Mouse (Mus musculus): ENCODE measurements around the gene Tnr. TPM values are rescaled to one million over a fixed set of nuclear protein-coding genes. Genes with fewer than 3 reads are reported as not detected.
A peak's percentile ranks its signal among the peaks of the same experiment; 100 is the strongest.

The Tnr gene
- polyA plus RNA-seq, 1 experiment from 2014 or later = 0.49 TPM

DNA sequence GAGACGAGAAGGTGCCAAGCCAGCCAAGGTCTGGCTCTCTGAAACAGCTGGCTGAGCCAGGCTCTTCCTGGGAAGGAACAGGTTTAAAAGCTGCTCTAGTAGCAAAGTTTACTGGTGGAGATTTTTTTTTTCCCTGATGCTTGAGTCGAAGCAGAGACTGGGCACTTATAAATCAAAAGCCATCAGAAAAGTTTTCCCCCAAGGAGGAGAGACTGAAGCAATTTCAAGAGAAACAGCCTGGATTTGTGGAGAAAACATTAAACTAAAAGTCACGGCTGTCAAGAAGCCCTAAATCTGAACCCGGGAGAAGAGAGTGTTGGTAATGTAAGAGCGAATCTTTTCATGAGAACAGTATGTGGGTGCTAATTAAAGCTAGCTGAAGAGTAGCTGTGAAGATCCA lies 319.3 kb downstream of the Tnr start:
- no peak overlapping the region for H3K27ac ChIP-seq (ENCODE audit: low read depth, low read length)
- no peaks in the 10 kb centered on the region for H3K4me1 ChIP-seq (replicated peaks; ENCODE audit: control insufficient read depth, insufficient read depth, low read length)
- H3K9me3 ChIP-seq (ENCODE audit: control insufficient read depth, low read length) = no peaks in the 10 kb centered on the region
- DNase-seq (ENCODE audit: low spot score) (no peak), ATAC-seq (ENCODE audit: low FRiP score) (no peak)
- H3K27me3 ChIP-seq (ENCODE audit: control insufficient read depth, insufficient read depth, low read length) = no peaks in the 10 kb centered on the region
- no peak overlapping the region for H3K4me3 ChIP-seq (ENCODE audit: low read depth, low read length)
- no peaks in the 10 kb centered on the region for H3K36me3 ChIP-seq (ENCODE audit: control insufficient read depth, insufficient read depth, low read length)
- WGBS = 89% methylated on average over 5 of the region's 5 CpGs
- H3K9ac ChIP-seq (ENCODE audit: low read depth, low read length) = no peak overlapping the region
- no peak overlapping the region for H3K4me2 ChIP-seq (replicated peaks; ENCODE audit: low read depth, low read length)

DNA sequence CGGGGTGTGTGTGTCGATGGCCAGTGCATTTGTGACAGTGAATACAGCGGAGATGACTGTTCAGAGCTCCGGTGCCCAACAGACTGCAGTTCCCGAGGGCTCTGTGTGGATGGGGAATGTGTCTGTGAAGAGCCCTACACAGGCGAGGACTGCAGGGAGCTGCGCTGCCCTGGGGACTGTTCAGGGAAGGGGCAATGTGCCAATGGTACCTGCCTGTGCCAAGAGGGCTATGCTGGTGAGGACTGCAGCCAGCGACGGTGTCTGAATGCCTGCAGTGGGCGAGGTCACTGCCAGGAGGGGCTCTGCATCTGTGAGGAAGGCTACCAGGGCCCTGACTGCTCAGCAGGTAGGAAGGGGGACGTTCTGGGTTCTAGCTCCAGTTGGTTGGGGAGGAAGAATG lies 328.5 kb downstream of the Tnr start:
- Histone ChIP-seq H3K27ac (ENCODE audit: low read depth, low read length) (no peak overlapping the region), H3K9me3 (ENCODE audit: control insufficient read depth, low read length) (no peaks in the 10 kb centered on the region), H3K4me3 (ENCODE audit: low read depth, low read length) (no peak overlapping the region), H3K4me2 (replicated peaks; ENCODE audit: low read depth, low read length) (no peak overlapping the region), H3K36me3 (ENCODE audit: control insufficient read depth, insufficient read depth, low read length) (no peaks in the 10 kb centered on the region), H3K27me3 (ENCODE audit: control insufficient read depth, insufficient read depth, low read length) (no peaks in the 10 kb centered on the region), H3K9ac (ENCODE audit: low read depth, low read length) (no peak overlapping the region), H3K4me1 (replicated peaks; ENCODE audit: control insufficient read depth, insufficient read depth, low read length) (no peaks in the 10 kb centered on the region)
- DNase-seq (ENCODE audit: low spot score) (no peak), ATAC-seq (ENCODE audit: low FRiP score) (no peak)
- WGBS = 85% methylated on average over 11 of the region's 11 CpGs

DNA sequence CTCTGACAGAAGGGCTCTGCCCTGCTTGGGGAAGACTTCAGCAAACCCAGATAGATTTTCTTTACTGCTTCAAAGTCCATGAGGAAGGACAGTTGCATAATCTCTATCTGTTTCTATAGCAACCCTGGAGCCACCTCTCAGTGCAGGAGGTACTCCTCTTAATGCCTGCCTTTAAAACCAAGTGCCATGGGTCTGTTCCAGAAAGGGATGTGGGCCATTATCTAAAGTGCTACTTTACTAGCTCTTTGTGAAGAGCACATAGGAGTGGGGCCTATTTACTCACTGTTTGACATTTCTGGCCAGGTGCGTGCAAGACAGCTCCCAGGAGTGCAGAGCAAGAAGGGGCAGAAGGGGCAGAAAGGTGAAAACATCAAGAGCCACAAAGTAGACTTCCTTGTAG lies 330.7 kb downstream of the Tnr start:
- Histone ChIP-seq H3K27me3 (ENCODE audit: control insufficient read depth, insufficient read depth, low read length) (no peaks in the 10 kb centered on the region), H3K9me3 (ENCODE audit: control insufficient read depth, low read length) (no peaks in the 10 kb centered on the region), H3K4me1 (replicated peaks; ENCODE audit: control insufficient read depth, insufficient read depth, low read length) (no peaks in the 10 kb centered on the region), H3K9ac (ENCODE audit: low read depth, low read length) (no peak overlapping the region), H3K36me3 (ENCODE audit: control insufficient read depth, insufficient read depth, low read length) (no peaks in the 10 kb centered on the region), H3K4me2 (replicated peaks; ENCODE audit: low read depth, low read length) (no peak overlapping the region), H3K27ac (ENCODE audit: low read depth, low read length) (no peak overlapping the region), H3K4me3 (ENCODE audit: low read depth, low read length) (no peak overlapping the region)
- 93% methylated on average over 1 of the region's 1 CpGs for WGBS
- ATAC-seq (ENCODE audit: low FRiP score) (no peak), DNase-seq (ENCODE audit: low spot score) (no peak)

DNA sequence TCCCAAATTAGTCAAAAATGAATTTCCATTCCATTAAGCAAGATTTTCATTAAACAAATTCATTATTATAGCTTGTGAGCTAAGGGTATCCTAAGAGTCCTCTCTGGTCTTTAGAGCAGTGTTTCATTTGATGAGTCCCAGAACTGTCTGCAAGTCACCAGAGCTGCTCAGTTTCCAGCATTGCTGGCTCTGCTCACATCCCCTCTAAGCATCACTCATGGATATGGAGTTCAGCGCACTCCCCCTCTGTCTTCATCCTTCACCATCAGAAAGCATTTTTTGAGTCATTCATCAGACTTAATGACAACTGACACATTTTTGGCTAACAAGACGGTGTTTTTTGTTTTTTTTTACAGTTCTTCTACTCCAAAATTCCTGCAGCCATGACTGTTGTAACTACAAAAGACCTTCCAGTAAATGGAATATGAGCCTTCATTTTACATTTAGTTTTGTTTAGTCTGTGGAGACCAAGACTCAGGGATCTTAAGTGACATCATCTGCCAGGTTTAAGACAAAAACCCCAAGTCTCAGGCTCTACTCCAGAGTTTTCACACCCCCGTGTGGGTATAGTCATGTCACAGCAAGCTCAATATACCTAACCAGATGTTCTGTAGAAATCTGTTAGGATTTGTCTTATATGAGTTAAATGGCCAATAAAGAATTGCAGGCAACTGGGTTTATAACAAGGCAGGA lies 338.4 kb downstream of the Tnr start:
- no peak overlapping the region for H3K4me2 ChIP-seq (replicated peaks; ENCODE audit: low read depth, low read length)
- H3K9me3 ChIP-seq (ENCODE audit: control insufficient read depth, low read length) = no peaks in the 10 kb centered on the region
- no peak for ATAC-seq (ENCODE audit: low FRiP score)
- no peak overlapping the region for H3K4me3 ChIP-seq (ENCODE audit: low read depth, low read length)
- no peaks in the 10 kb centered on the region; the same call in 1 of the 2 replicates for H3K27me3 ChIP-seq (ENCODE audit: control insufficient read depth, insufficient read depth, low read length)
- no peak for DNase-seq (ENCODE audit: low spot score)
- WGBS = 74% methylated on average over 3 of the region's 3 CpGs
- no peaks in the 10 kb centered on the region for H3K36me3 ChIP-seq (ENCODE audit: control insufficient read depth, insufficient read depth, low read length)
- H3K4me1 ChIP-seq (replicated peaks; ENCODE audit: control insufficient read depth, insufficient read depth, low read length) = no peaks in the 10 kb centered on the region
- H3K9ac ChIP-seq (ENCODE audit: low read depth, low read length) = no peak overlapping the region
- H3K27ac ChIP-seq (ENCODE audit: low read depth, low read length) = no peak overlapping the region

DNA sequence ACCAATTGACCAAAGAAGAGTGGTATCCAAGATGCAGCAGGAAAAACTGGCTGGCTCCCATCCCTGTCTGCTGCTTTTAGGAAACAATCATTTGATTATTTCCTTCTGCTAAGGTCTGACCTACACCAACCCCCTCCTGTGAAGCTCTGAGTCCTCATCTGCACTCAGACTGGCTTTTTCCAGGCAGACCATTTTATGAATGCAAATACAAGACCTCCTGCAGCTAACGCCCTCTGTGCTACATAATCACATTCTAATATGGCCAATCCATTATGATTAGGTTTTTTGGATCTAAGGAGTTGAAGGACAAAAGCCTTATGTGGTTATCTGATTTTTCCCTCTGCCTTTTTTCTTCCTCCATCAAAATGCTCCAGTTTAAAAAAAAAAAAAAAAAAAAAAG lies 342.1 kb downstream of the Tnr start:
- Histone ChIP-seq H3K27ac (ENCODE audit: low read depth, low read length) (no peak overlapping the region), H3K4me3 (ENCODE audit: low read depth, low read length) (no peak overlapping the region), H3K4me2 (replicated peaks; ENCODE audit: low read depth, low read length) (no peak overlapping the region), H3K9ac (ENCODE audit: low read depth, low read length) (no peak overlapping the region), H3K27me3 (ENCODE audit: control insufficient read depth, insufficient read depth, low read length) (no peaks in the 10 kb centered on the region; the same call in 1 of the 2 replicates), H3K36me3 (ENCODE audit: control insufficient read depth, insufficient read depth, low read length) (no peaks in the 10 kb centered on the region), H3K4me1 (replicated peaks; ENCODE audit: control insufficient read depth, insufficient read depth, low read length) (no peaks in the 10 kb centered on the region), H3K9me3 (ENCODE audit: control insufficient read depth, low read length) (no peaks in the 10 kb centered on the region)
- WGBS = 43% methylated on average over 1 of the region's 1 CpGs
- peak; percentile 23 for DNase-seq (ENCODE audit: low spot score)
- ATAC-seq (ENCODE audit: low FRiP score) = no peak

DNA sequence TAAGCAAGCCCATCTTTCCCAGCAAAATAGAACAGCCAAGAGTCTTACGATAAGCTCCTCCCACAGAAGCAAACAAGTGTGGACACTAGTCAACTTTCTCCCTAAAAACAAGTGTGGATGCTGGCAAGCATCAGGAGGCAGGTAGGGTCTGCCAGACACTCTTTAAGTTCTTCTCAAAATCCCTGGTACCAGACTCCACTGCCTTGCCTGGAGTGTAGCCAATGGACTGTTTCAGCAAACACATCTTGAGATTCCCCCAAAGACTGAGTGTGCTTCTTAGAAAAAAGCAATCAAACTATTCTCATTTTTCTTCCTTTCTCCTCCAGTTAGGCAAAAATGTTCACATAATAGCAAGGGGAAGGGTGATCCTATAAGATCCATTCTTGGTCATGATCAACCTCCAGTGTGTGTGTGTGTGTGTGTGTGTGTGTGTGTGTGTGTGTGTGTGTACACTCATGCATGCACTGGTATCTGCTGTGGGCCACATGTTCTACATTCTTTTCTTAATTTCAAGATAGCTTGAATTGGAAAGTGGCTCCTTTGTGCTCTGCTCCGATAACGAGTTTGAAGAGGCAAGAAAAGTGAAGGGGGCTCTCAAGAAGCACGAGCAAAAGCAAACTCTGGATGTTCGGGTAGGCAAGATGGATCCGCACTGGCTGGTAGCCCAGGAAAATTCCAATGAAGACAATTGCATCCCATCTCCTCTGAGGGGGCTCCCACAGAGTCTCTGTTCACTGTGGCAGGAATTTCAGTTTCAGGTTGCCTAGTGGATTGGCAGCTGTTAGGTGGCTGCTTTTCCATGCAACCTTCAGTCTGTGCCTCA lies 346.3 kb downstream of the Tnr start:
- no peak overlapping the region for H3K4me2 ChIP-seq (replicated peaks; ENCODE audit: low read depth, low read length)
- WGBS = 88% methylated on average over 6 of the region's 6 CpGs
- no peak for DNase-seq (ENCODE audit: low spot score)
- H3K4me3 ChIP-seq (ENCODE audit: low read depth, low read length) = no peak overlapping the region
- H3K27me3 ChIP-seq (ENCODE audit: control insufficient read depth, insufficient read depth, low read length) = no peaks in the 10 kb centered on the region
- no peaks in the 10 kb centered on the region for H3K4me1 ChIP-seq (replicated peaks; ENCODE audit: control insufficient read depth, insufficient read depth, low read length)
- no peaks in the 10 kb centered on the region for H3K36me3 ChIP-seq (ENCODE audit: control insufficient read depth, insufficient read depth, low read length)
- H3K27ac ChIP-seq (ENCODE audit: low read depth, low read length) = no peak overlapping the region
- ATAC-seq (ENCODE audit: low FRiP score) = no peak
- no peaks in the 10 kb centered on the region for H3K9me3 ChIP-seq (ENCODE audit: control insufficient read depth, low read length)
- H3K9ac ChIP-seq (ENCODE audit: low read depth, low read length) = no peak overlapping the region

DNA sequence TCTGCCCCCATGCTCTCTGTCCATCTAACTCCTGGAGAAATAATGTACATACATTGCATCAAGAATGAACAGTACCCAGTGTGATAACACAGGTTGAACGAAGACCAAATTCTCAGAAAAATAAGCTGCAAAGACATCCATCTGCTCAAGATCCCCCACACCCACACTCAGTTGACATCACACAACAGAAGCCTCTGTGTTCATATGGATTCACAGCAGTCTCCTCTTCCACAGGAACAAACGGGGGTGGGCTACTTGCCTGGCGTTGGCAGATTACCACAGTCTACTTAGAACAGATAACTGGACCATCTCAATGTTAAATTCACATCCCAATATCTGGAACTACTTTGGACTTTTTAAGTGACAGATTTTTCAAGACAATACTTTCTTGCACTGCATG lies 349.3 kb downstream of the Tnr start:
- Histone ChIP-seq H3K9ac (ENCODE audit: low read depth, low read length) (no peak overlapping the region), H3K4me1 (replicated peaks; ENCODE audit: control insufficient read depth, insufficient read depth, low read length) (no peaks in the 10 kb centered on the region), H3K9me3 (ENCODE audit: control insufficient read depth, low read length) (no peaks in the 10 kb centered on the region), H3K4me2 (replicated peaks; ENCODE audit: low read depth, low read length) (no peak overlapping the region), H3K4me3 (ENCODE audit: low read depth, low read length) (no peak overlapping the region), H3K36me3 (ENCODE audit: control insufficient read depth, insufficient read depth, low read length) (no peaks in the 10 kb centered on the region), H3K27ac (ENCODE audit: low read depth, low read length) (no peak overlapping the region), H3K27me3 (ENCODE audit: control insufficient read depth, insufficient read depth, low read length) (no peaks in the 10 kb centered on the region)
- DNase-seq (ENCODE audit: low spot score) (no peak), ATAC-seq (ENCODE audit: low FRiP score) (no peak)
- 84% methylated on average over 3 of the region's 3 CpGs for WGBS

DNA sequence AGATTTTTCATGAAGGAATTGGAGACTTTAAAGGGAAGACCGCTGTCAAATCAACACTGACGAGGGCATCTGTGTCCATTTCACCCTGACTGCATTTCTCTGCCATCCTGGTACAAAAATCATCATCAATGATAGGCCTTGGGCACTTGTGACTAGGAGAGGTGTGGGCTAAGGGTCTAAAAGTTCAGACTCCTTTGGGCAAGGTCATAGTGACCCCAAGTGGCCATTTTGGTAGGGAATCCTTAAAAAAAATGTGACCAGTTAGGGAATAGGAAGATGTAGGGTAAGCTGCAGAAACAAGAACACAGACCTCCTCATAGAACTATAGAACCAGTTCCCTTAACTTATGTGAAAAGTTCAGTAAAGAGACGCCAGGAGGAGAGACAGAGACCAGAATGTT lies 355.1 kb downstream of the Tnr start:
- Histone ChIP-seq H3K27me3 (ENCODE audit: control insufficient read depth, insufficient read depth, low read length) (no peaks in the 10 kb centered on the region), H3K9ac (ENCODE audit: low read depth, low read length) (no peak overlapping the region), H3K4me2 (replicated peaks; ENCODE audit: low read depth, low read length) (no peak overlapping the region), H3K4me1 (replicated peaks; ENCODE audit: control insufficient read depth, insufficient read depth, low read length) (no peaks in the 10 kb centered on the region), H3K27ac (ENCODE audit: low read depth, low read length) (no peak overlapping the region), H3K4me3 (ENCODE audit: low read depth, low read length) (no peak overlapping the region), H3K36me3 (ENCODE audit: control insufficient read depth, insufficient read depth, low read length) (no peaks in the 10 kb centered on the region), H3K9me3 (ENCODE audit: control insufficient read depth, low read length) (no peaks in the 10 kb centered on the region)
- ATAC-seq (ENCODE audit: low FRiP score) (no peak), DNase-seq (ENCODE audit: low spot score) (peak; percentile 38)
- 49% methylated on average over 3 of the region's 3 CpGs for WGBS

DNA sequence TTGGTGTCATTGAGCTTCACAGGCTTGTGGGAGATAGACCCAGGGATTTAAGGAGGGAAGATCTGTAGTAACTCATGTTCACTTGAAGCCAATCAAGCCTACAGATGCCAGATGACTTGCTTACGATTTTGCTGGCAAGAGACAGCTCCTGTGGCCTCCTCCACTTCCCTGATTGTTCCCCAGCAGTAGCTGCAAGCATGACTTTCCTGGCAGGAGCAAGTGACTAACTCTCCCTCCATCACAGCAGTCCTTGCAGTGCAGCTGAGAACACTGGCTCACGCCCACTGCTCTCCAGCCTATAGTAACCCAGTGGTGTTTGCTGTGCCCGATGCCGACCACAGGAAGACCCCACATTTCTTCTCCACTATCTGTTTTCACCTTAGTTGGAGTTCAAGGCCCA lies 356.3 kb downstream of the Tnr start:
- no peaks in the 10 kb centered on the region for H3K9me3 ChIP-seq (ENCODE audit: control insufficient read depth, low read length)
- DNase-seq (ENCODE audit: low spot score) (no peak), ATAC-seq (ENCODE audit: low FRiP score) (no peak)
- no peak overlapping the region for H3K4me3 ChIP-seq (ENCODE audit: low read depth, low read length)
- no peaks in the 10 kb centered on the region for H3K4me1 ChIP-seq (replicated peaks; ENCODE audit: control insufficient read depth, insufficient read depth, low read length)
- no peaks in the 10 kb centered on the region for H3K27me3 ChIP-seq (ENCODE audit: control insufficient read depth, insufficient read depth, low read length)
- no peak overlapping the region for H3K9ac ChIP-seq (ENCODE audit: low read depth, low read length)
- no peak overlapping the region for H3K27ac ChIP-seq (ENCODE audit: low read depth, low read length)
- no peaks in the 10 kb centered on the region for H3K36me3 ChIP-seq (ENCODE audit: control insufficient read depth, insufficient read depth, low read length)
- H3K4me2 ChIP-seq (replicated peaks; ENCODE audit: low read depth, low read length) = no peak overlapping the region
- WGBS = 71% methylated on average over 4 of the region's 4 CpGs
